Mouse (Mus musculus): ENCODE data around the gene Inha. TPM values are rescaled to one million over a fixed set of nuclear protein-coding genes. Genes with fewer than 3 reads are reported as not detected.

The Inha gene
- total and polyA plus RNA-seq, 3 experiments: not detected

DNA sequence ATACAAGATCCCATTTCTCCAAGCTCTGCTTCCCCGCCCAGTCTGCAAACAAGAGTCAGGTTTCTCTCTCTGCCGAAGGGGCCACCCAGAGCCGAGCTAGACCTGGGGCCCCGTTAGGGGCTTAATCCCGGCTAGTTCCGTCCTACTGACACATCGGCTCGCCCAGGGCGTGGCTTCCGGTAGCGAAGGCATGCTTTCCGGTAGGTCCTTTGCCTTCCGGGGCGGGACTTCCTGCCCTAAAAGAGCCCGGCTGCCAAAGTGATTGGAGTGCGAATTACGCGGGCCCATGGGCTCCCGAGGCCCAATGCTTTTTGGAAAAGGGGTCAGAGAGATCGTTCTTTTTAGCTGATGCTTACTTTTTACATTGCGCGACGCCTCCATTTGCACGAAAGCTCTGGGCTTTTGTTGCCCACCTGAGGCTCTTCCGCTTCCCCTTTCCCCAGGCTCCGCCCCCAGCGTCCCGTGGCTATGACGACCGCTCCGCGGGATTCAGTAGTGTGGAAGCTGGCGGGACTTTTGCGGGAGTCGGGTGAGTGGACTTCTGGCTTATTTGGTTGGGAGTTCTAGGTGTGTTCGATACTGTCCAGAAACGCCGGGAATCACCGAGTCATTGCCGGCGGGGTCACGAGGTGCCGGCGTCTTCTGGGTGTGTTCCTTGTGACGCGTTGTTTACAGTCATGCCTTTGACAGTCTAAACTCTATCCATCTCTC is 14.6 kb downstream of the Inha start, which contains the start of gene Stk11ip (continued):
- TF ChIP-seq ZC3H11A (IDR thresholded peaks at IDR 0.05; ENCODE audit: low read depth, low read length) (no peak), GABPA (IDR thresholded peaks at IDR 0.05; ENCODE audit: low read depth, low read length) (no peak), ZNF384 (IDR thresholded peaks at IDR 0.05; ENCODE audit: low read depth, low read length) (no peak)

DNA sequence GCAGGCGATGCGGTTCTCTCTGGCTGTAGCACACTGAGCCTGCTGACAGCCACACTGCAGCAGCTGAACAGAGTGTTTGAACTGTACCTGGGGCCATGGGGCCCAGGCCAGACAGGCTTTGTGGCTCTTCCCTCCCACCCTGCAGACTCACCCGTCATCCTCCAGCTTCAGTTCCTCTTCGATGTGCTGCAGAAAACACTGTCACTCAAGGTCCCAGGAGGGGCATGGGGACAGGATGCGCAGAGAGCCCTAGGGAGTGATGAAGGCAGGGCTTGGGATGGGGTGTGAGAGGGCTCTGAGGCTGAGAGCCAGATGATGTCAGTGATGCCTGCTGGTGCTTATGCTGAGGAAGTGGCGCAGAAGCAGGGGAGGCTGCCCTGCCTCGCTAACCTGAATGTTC is 17.8 kb downstream of the Inha start:
- Histone ChIP-seq H3K27ac (ENCODE audit: control insufficient read depth, low read depth, low read length) (no peak overlapping the region), H3K27me3 (ENCODE audit: control insufficient read depth in 1 of 2, insufficient read depth in 2 of 2, low read length in 2 of 2) (no peaks in the 10 kb centered on the region), H3K79me2 (ENCODE audit: control insufficient read depth, insufficient read depth, low read length, poor library complexity) (peaks cover 2% of the 10 kb centered on the region; the same call in 1 of the 2 replicates), H3K36me3 (ENCODE audit: control insufficient read depth in 1 of 2, insufficient read depth in 2 of 2, low read length in 2 of 2) (peaks cover 0 to 11% of the 10 kb centered on the region in 2 experiments; a peak in 2 of 4 replicates), H3K9me3 (replicated peaks; ENCODE audit: insufficient read depth, low read length) (no peaks in the 10 kb centered on the region), H3K4me1 (ENCODE audit: control insufficient read depth in 1 of 2, insufficient read depth in 2 of 2, low read length in 2 of 2) (peaks cover 0 to 8% of the 10 kb centered on the region in 2 experiments; a peak in 1 of 4 replicates), H3K9ac (ENCODE audit: control insufficient read depth, low read depth, low read length, poor library complexity, severe bottlenecking) (no peak overlapping the region), H3K4me3 (ENCODE audit: control insufficient read depth in 1 of 2, insufficient read depth in 1 of 2, low read depth in 2 of 2, low read length in 2 of 2) (no peak overlapping the region)
- DNase-seq (ENCODE audit: low read depth, low spot score): no peak
- TF ChIP-seq ZMIZ1 (IDR thresholded peaks at IDR 0.05; ENCODE audit: low read depth, low read length) (no peak), USF2 (IDR thresholded peaks at IDR 0.05; ENCODE audit: borderline replicate concordance in 1 of 2, insufficient read depth in 1 of 2, low read depth in 1 of 2, low read length in 2 of 2) (no peak), SMC3 (IDR thresholded peaks at IDR 0.05; ENCODE audit: low read depth, low read length) (no peak), ZNF384 (IDR thresholded peaks at IDR 0.05; ENCODE audit: low read depth, low read length) (no peak), MXI1 (IDR thresholded peaks at IDR 0.05; ENCODE audit: low read depth, low read length) (no peak), RCOR1 (IDR thresholded peaks at IDR 0.05; ENCODE audit: low read depth, low read length) (no peak), POLR2AphosphoS2 (IDR thresholded peaks at IDR 0.05; ENCODE audit: low read length) (no peak), NELFE (IDR thresholded peaks at IDR 0.05; ENCODE audit: low read depth, low read length) (no peak), MYC (IDR thresholded peaks at IDR 0.05; ENCODE audit: low read depth, low read length) (no peak), HCFC1 (IDR thresholded peaks at IDR 0.05; ENCODE audit: low read depth, low read length) (no peak), CTCF (IDR thresholded peaks at IDR 0.05 in 2 of 3, conservative IDR thresholded peaks at IDR 0.05 in 1 of 3; ENCODE audit: control insufficient read depth in 1 of 3, insufficient read depth in 1 of 3, low read depth in 2 of 3, low read length in 3 of 3, poor library complexity in 1 of 3, severe bottlenecking in 1 of 3) (no peak)

DNA sequence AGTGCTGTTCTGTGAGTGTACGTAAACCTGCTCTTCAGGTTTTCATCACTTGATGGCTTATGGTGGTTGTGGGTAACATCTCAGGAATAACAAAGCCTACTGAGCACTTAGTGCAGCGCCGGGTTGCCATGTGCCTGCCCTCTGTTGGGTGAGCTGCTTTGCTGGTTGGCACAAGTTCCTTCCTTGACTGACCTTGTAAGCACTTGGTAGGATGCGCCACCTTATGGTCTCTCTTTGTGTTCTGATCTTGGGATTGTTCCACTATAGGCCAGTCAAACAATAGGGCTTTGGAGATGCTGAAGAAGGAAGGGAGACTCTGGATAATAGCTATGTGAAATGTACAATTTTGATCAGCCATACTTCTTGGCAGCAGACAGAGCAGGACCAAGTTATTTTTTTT is 23.7 kb downstream of the Inha start:
- no peaks in the 10 kb centered on the region for H3K4me1 ChIP-seq (ENCODE audit: control insufficient read depth in 1 of 2, insufficient read depth in 2 of 2, low read length in 2 of 2)
- no peaks in the 10 kb centered on the region for H3K79me2 ChIP-seq (ENCODE audit: control insufficient read depth, insufficient read depth, low read length, poor library complexity)
- H3K9ac ChIP-seq (ENCODE audit: control insufficient read depth, low read depth, low read length, poor library complexity, severe bottlenecking): no peak overlapping the region
- no peaks in the 10 kb centered on the region for H3K36me3 ChIP-seq (ENCODE audit: control insufficient read depth in 1 of 2, insufficient read depth in 2 of 2, low read length in 2 of 2)
- TF ChIP-seq ZMIZ1 (IDR thresholded peaks at IDR 0.05; ENCODE audit: low read depth, low read length): no peak
- TF ChIP-seq USF1 (IDR thresholded peaks at IDR 0.05; ENCODE audit: low read depth, low read length): no peak
- TF ChIP-seq MEF2A (IDR thresholded peaks at IDR 0.05; ENCODE audit: extremely low read depth, insufficient replicate concordance, low read depth, low read length, poor library complexity, severe bottlenecking): no peak
- no peak for TF ChIP-seq POLR2AphosphoS2 (IDR thresholded peaks at IDR 0.05; ENCODE audit: low read length)
- no peak for TF ChIP-seq CHD2 (IDR thresholded peaks at IDR 0.05; ENCODE audit: low read length)
- TF ChIP-seq HCFC1 (IDR thresholded peaks at IDR 0.05; ENCODE audit: low read depth, low read length): no peak
- no peak for TF ChIP-seq MYB (IDR thresholded peaks at IDR 0.05; ENCODE audit: low read depth, low read length)
- no peak for TF ChIP-seq JUND (IDR thresholded peaks at IDR 0.05; ENCODE audit: low read depth, low read length)
- no peak for TF ChIP-seq GABPA (IDR thresholded peaks at IDR 0.05; ENCODE audit: low read depth, low read length)
- no peak for TF ChIP-seq ETS1 (IDR thresholded peaks at IDR 0.05; ENCODE audit: low read depth, low read length)
- no peak for TF ChIP-seq TAL1 (IDR thresholded peaks at IDR 0.05; ENCODE audit: low read length)
- no peak for TF ChIP-seq RAD21 (IDR thresholded peaks at IDR 0.05; ENCODE audit: low read depth, low read length)
- no peak for TF ChIP-seq POLR2AphosphoS5 (IDR thresholded peaks at IDR 0.05; ENCODE audit: borderline replicate concordance, low read depth, low read length)
- TF ChIP-seq ZKSCAN1 (IDR thresholded peaks at IDR 0.05; ENCODE audit: low read depth, low read length): no peak
- no peak for TF ChIP-seq ELF1 (IDR thresholded peaks at IDR 0.05; ENCODE audit: low read depth, low read length)
- H3K9me3 ChIP-seq (replicated peaks; ENCODE audit: insufficient read depth, low read length): no peaks in the 10 kb centered on the region
- DNase-seq (ENCODE audit: low read depth, low spot score): no peak
- no peak overlapping the region for H3K27ac ChIP-seq (ENCODE audit: control insufficient read depth, low read depth, low read length)
- no peak overlapping the region for H3K4me3 ChIP-seq (ENCODE audit: control insufficient read depth in 1 of 2, insufficient read depth in 1 of 2, low read depth in 2 of 2, low read length in 2 of 2)
- H3K27me3 ChIP-seq (ENCODE audit: control insufficient read depth in 1 of 2, insufficient read depth in 2 of 2, low read length in 2 of 2): no peaks in the 10 kb centered on the region
